Mouse (Mus musculus): ENCODE results near the gene Wbp11. TPM values are rescaled to one million over a fixed set of nuclear protein-coding genes. Genes with fewer than 3 reads are reported as not detected.
A peak's percentile ranks its signal among the peaks of the same experiment; 100 is the strongest.

Gene Wbp11
- polyA plus RNA-seq, 1 experiment, result 23.2 TPM

DNA sequence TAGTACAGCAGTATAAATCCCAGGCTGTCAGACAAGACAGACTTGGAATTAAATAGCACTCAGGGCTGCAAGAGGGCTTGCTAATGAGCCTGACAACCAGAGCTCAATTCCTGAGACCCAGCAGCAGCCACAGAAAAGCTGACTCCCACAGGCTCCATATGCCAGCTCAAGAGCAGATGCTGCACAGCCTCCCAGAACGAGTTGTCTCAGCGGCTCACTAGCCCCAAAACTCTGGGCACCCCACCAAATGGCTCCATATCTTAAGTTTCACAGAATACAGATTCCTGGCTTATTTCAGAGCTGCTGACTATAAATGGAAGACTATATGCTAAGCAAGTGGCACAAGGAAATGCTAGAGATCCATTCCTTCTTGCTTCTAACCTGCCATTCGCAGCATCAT, 10.5 kb downstream of the Wbp11 start:
- Histone ChIP-seq H3K4me1 (ENCODE audit: control insufficient read depth, insufficient read depth, insufficient read length, low read length) (no peaks in the 10 kb centered on the region), H3K4me3 (ENCODE audit: insufficient read depth, low read depth, low read length) (no peak overlapping the region), H3K27ac (replicated peaks; ENCODE audit: low read depth, low read length) (no peak overlapping the region)

DNA sequence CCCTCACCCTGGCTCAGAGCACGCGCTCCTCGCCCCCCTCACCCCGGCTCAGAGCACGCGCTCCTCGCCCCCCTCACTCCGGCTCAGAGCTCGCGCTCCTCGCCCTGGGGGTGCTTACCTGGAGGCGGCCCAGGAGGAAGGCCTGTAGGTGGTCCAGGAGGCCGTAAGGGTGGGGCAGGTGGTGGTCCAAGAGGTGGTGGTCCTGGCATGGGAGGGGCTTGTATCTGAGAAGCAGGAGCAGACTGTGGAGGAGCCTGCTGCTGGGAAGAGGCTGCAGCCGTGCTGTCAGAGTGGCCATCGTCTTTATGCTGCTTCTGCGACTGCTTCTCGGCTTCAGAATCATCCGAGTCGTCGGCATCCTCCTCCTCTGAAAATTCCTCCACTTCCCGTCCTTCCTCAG, 11.2 kb downstream of the Wbp11 start:
- H3K27ac ChIP-seq (replicated peaks; ENCODE audit: low read depth, low read length), result no peak overlapping the region
- no peak overlapping the region for H3K4me3 ChIP-seq (ENCODE audit: insufficient read depth, low read depth, low read length)
- no peaks in the 10 kb centered on the region for H3K4me1 ChIP-seq (ENCODE audit: control insufficient read depth, insufficient read depth, insufficient read length, low read length)

DNA sequence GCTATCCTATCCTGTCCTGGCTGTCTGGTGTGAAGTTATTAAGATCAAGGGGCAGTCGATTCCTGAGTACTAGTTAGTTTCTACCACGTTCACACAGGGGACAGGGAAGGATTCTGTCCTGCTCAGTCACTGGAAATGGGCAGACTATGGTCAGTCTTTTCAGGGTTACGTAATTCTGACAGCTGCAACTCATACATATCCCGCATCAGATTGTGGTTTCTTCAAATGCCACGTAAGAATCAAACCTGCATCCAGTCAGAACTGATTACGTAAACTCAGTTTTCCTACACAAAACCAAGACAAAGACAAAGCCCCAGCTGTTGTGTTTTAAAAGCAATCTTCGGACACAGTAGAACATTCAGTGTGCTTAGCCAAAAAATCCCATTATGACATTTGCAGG, 12.7 kb downstream of the Wbp11 start:
- Histone ChIP-seq H3K4me3 (ENCODE audit: insufficient read depth, low read depth, low read length) (no peak overlapping the region), H3K27ac (replicated peaks; ENCODE audit: low read depth, low read length) (no peak overlapping the region), H3K4me1 (ENCODE audit: control insufficient read depth, insufficient read depth, insufficient read length, low read length) (no peaks in the 10 kb centered on the region)

DNA sequence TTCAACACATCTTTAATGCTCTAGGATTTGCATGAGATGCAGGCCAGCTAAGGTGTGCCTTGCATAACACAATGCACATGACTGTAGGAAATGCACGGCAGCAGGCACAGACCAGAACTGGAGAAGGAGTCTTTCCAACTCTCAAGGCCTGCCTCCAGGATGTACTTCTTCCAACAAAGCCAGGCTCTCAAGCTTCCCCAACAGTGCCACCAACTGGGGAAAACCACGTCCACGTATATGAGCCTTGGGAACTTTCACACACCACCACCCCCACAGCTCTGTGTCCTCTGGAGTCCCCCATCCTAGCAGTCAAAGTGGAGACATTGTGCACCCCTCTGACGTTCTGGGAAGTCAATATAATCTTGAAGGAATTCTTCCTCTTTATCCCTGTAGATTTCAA, 14.9 kb downstream of the Wbp11 start:
- Histone ChIP-seq H3K27ac (replicated peaks; ENCODE audit: low read depth, low read length) (no peak overlapping the region), H3K4me3 (ENCODE audit: insufficient read depth, low read depth, low read length) (no peak overlapping the region)

DNA sequence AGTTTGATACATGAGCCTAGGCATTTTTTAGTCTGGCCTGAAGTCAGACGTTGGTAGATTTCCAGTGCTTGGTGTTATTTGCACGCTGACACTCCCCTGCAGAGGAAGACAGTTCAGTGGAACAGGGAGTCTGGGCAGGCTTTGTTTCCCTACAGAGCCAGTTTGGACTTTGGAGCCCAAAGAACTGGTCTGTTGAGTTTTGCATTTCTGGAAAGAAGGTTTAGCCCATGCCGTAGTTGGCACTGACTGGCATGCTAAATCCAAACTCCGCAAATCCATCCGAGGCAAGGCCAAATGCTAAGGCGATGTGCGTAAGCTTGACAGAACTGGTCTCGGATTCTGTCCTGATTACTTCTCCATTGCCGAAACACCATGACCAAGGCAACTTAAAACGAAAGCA, 16.8 kb downstream of the Wbp11 start:
- Histone ChIP-seq H3K4me1 (ENCODE audit: control insufficient read depth, insufficient read depth, insufficient read length, low read length) (peaks cover 12% of the 10 kb centered on the region; the same call in 1 of the 2 replicates), H3K27ac (replicated peaks; ENCODE audit: low read depth, low read length) (no peak overlapping the region), H3K4me3 (ENCODE audit: insufficient read depth, low read depth, low read length) (no peak overlapping the region)

More for the DNA sequence above, 14.9 kb downstream of the Wbp11 start:
- peaks cover 12% of the 10 kb centered on the region; the same call in 1 of the 2 replicates for H3K4me1 ChIP-seq (ENCODE audit: control insufficient read depth, insufficient read depth, insufficient read length, low read length)

DNA sequence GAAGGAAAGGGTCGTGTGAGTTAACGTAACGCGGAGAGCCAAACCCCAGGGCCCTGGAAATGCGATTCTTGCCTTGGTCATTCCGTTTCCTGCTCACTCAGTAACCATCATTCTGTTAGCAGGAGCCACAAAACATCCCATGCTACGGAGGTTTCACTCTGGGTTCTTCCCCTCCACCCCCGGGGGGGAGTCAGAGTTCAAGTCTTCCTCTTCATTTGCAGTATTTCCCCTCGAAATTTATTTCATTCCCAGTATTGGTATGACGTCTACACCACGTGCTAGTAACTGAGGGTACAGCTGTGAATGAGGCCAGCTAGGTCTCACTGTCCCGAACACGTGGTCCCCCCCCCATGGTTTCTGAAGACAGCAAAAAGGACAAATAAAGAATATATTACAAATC, 18.4 kb downstream of the Wbp11 start:
- Histone ChIP-seq H3K4me1 (ENCODE audit: control insufficient read depth, insufficient read depth, insufficient read length, low read length) (peaks cover 12% of the 10 kb centered on the region; the same call in 1 of the 2 replicates), H3K4me3 (ENCODE audit: insufficient read depth, low read depth, low read length) (peak overlapping the region; percentile 88), H3K27ac (replicated peaks; ENCODE audit: low read depth, low read length) (0 out of 2 replicates have a peak overlapping the region, but pooled peaks have one; percentile 15)

DNA sequence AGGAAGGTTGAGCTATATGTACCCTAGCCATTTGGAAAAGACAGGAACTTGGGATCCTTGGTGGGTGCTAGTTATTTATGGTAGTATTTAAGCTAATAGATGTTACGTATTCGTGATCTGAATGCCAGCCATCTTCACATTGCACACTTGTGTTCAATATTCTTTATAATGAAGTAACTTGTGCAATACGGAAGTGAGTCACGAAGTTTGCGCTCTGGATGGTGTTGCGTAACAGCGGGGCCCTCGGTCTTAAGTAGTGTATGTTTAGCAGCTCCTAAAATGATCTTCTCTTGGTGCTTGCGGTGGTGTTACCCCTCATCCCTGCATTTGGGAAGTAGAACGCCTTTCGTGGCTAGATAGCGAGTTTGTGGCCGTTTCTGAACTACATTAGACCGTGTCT, 19.0 kb downstream of the Wbp11 start:
- H3K4me1 ChIP-seq (ENCODE audit: control insufficient read depth, insufficient read depth, insufficient read length, low read length), result peaks cover 12% of the 10 kb centered on the region; the same call in 1 of the 2 replicates
- H3K27ac ChIP-seq (replicated peaks; ENCODE audit: low read depth, low read length), result peak overlapping the region; percentile 53; the same call in 1 of the 2 replicates
- peak overlapping the region; percentile 88 for H3K4me3 ChIP-seq (ENCODE audit: insufficient read depth, low read depth, low read length)

DNA sequence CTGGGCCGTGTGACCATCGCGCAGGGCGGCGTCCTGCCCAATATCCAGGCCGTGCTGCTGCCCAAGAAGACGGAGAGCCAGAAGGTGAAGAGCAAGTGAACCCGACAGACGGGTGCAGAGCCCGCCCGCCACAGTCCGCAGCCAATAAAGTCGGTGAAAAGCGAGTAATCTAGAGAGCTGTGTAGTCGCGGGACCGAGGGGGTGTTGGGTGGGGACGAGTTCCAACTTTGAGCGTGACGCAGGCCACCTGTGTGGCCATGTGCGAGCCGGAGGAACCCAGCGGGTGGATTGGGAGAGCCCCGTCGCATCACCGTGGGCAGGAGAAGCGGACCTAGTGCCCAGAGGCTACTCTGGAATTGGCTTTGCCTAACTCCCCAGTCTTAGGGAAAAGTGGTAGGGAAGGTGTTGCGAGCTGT, 19.4 kb downstream of the Wbp11 start:
- Histone ChIP-seq H3K27ac (replicated peaks; ENCODE audit: low read depth, low read length) (peak overlapping the region; percentile 53; the same call in 1 of the 2 replicates), H3K4me3 (ENCODE audit: insufficient read depth, low read depth, low read length) (peak overlapping the region; percentile 88), H3K4me1 (ENCODE audit: control insufficient read depth, insufficient read depth, insufficient read length, low read length) (peaks cover 12% of the 10 kb centered on the region; the same call in 1 of the 2 replicates)

DNA sequence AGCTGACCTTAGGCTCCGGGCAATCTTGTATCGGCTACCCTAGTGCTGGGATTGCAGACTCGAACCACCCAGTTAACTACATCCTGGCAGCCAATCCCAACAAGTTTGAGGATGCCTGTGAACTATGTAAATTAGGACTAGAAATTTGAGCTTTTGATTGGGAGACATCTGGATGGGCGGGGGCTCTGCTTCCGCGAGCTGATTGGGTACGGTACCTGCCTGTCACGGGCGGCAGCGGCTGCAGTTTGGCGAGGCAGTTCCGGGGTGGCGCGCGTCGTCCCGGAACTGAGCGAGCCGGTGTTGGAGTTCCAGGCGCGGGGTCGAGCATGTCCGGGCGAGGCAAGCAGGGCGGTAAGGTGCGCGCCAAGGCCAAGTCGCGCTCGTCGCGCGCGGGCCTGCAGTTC, 20.0 kb downstream of the Wbp11 start, which contains the start of gene H2afj:
Gene H2afj (plus strand): TSS at position 231 of the 404 bp plus-strand sequence.
- peaks cover 15% of the 10 kb centered on the region; the same call in 1 of the 2 replicates for H3K4me1 ChIP-seq (ENCODE audit: control insufficient read depth, insufficient read depth, insufficient read length, low read length)
- H3K4me3 ChIP-seq (ENCODE audit: insufficient read depth, low read depth, low read length), result peak within 1 kb of the TSS; percentile 88
- H3K27ac ChIP-seq (replicated peaks; ENCODE audit: low read depth, low read length), result peak within 1 kb of the TSS; percentile 71

DNA sequence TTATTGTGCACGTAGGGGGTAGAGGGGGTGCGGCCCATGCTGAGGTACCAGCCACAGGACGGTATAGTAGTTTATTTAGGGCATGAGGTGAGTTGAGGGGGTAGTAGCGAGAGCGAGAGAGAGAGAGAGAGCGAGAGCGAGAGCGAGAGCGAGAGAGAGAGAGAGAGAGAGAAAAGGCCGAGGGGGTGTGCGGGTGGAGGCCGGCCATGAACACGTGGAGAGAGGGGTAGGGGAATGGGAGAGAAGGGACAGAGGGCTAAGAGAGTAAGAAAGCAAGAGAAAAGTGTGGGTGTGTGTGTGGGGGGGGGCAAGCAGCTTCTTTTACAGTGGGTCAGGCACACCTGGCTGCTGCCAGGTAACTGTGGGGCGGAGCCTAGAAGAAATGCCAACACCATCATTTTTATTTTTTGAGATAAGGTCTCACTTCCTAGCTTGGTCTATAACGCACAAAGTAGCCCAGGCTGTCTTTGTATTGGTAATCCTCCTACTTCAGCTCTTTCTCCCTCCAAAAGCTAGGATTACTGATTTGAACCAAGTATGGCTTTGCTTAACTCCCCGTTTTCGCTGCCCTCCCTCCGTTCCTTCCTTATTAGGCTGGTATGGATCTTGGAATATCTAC, 20.5 kb downstream of the Wbp11 start:
- Histone ChIP-seq H3K27ac (replicated peaks; ENCODE audit: low read depth, low read length) (peak overlapping the region; percentile 71; the same call in 1 of the 2 replicates), H3K4me3 (ENCODE audit: insufficient read depth, low read depth, low read length) (peak overlapping the region; percentile 59), H3K4me1 (ENCODE audit: control insufficient read depth, insufficient read depth, insufficient read length, low read length) (peaks cover 15% of the 10 kb centered on the region; the same call in 1 of the 2 replicates)

DNA sequence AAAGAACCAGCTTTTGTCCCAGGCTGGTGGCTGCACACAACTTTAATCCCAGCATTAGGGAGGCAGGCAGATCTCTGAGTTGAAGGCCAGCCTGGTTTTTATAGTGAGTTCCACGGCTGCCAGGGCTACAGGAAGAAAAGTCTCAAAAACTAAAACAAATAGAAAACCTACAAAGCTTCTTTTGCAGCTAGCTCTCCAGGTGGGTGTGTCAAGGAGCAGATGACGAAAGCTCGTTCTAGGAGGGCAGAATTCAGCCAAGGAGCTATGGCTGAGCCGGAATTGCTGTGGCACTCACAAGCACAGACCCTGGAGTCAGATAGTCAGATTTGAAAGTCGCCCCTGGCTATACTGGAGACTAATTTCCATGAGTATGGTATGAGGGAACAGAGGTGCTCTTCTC, 21.2 kb downstream of the Wbp11 start:
- no peak overlapping the region for H3K27ac ChIP-seq (replicated peaks; ENCODE audit: low read depth, low read length)
- H3K4me3 ChIP-seq (ENCODE audit: insufficient read depth, low read depth, low read length), result no peak overlapping the region
- H3K4me1 ChIP-seq (ENCODE audit: control insufficient read depth, insufficient read depth, insufficient read length, low read length), result peaks cover 15% of the 10 kb centered on the region; the same call in 1 of the 2 replicates

DNA sequence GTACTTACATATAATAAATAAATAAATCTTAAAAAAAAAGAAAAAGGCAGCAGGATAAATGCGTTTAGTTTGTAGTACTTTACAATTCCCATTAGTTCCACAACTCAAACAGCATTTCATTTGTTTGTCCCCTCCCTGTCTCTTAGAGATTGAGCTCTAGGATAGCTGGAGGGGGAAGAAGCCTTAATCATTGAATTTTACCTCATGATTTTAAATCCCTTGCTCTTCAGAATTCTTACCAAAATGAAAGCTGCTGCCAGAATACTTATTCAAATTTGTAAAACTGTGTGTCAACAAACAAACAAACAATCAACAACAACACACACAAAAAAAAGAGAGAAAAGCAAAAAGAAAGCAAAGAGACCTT, 22.6 kb downstream of the Wbp11 start:
- Histone ChIP-seq H3K4me3 (ENCODE audit: insufficient read depth, low read depth, low read length) (no peak overlapping the region), H3K4me1 (ENCODE audit: control insufficient read depth, insufficient read depth, insufficient read length, low read length) (peaks cover 15% of the 10 kb centered on the region; the same call in 1 of the 2 replicates), H3K27ac (replicated peaks; ENCODE audit: low read depth, low read length) (no peak overlapping the region)

DNA sequence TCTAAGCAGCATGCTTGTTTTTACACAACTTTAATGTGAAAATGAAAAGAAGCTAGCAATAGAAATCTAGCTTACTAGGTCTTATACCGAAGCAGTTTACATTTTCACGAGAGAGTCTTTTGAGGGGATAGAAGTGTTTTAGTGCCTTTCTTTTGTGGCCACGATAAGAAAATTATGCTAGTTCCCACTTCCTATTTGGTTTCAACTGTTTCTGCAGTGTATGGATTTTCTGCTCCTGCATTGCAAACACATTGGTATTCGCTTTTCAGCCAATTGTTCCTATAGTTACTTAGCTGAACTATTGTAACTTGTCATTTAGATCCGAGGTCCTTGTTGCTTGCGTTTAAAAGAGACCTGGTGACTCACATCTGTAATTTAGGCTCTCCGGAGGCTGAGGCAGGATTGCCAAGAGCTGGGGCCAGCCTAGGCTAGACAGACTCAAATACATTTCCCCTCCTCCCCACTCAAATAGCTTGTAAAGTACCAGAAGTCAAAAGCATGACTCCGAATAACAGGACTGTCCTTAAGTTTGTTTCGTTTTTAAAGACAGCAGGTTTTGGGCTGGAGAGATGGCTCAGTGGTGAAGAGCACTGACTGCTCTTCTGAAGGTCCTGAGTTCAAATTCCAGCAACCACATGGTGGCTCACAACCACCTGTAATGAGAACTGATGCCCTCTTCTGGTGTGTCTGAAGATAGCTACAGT, 23.2 kb downstream of the Wbp11 start:
- Histone ChIP-seq H3K4me3 (ENCODE audit: insufficient read depth, low read depth, low read length) (peak overlapping the region; percentile 32), H3K4me1 (ENCODE audit: control insufficient read depth, insufficient read depth, insufficient read length, low read length) (peaks cover 15% of the 10 kb centered on the region; the same call in 1 of the 2 replicates), H3K27ac (replicated peaks; ENCODE audit: low read depth, low read length) (peak overlapping the region; percentile 59)

DNA sequence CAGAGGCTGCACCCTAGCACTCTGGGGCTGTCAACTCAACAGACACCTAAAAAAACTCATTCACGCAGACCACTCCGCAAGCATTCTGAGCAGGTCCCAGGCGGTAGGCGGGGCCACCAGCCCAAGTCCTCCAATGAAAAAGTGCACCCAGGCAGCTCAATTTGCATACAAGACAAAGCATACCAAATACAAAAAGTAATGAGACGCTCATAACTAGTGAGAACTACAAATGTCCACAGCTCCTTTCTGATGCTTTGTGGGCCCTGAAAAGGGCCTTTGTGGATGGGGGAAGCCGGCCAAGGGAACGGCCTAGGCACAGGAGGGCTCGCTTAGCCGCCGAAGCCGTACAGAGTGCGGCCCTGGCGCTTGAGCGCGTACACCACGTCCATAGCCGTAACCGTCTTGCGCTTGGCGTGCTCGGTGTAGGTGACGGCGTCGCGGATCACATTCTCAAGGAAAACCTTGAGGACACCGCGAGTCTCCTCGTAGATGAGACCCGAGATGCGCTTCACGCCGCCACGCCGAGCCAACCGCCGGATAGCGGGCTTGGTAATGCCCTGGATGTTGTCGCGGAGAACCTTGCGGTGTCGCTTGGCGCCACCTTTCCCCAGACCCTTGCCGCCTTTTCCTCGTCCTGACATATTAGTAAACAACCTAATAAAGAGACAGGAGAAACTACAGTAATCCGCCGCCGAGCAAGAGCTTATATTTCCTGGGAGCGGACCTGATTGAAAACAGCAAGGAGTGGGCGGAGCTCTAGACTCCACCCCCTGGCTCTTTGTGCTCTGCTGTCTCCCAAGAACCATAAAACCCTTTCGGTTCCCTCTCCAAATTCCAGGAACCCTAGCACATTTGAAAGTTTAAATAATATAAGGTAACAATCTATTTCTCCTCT, 24.0 kb downstream of the Wbp11 start, which contains the start of gene Hist4h4:
Gene Hist4h4 (minus strand): TSS at position 677 of the 895 bp plus-strand sequence.
- H3K4me3 ChIP-seq (ENCODE audit: insufficient read depth, low read depth, low read length), result peak within 1 kb of the TSS; percentile 70
- H3K27ac ChIP-seq (replicated peaks; ENCODE audit: low read depth, low read length), result peak within 1 kb of the TSS; percentile 92
- H3K4me1 ChIP-seq (ENCODE audit: control insufficient read depth, insufficient read depth, insufficient read length, low read length), result peaks cover 6% of the 10 kb centered on the region; the same call in 1 of the 2 replicates
